Mouse (Mus musculus) retina, embryonic 14.5 days (tissue): ENCODE data around the gene Srgap3.
A peak's percentile ranks its signal among the peaks of the same experiment; 100 is the strongest.

Experiments
- DNase-seq: peaks from one replicate; pipeline ENCODE4 v3.0.0-alpha.2; 2015; ENCODE audit warnings: low spot score

Gene Srgap3

DNA sequence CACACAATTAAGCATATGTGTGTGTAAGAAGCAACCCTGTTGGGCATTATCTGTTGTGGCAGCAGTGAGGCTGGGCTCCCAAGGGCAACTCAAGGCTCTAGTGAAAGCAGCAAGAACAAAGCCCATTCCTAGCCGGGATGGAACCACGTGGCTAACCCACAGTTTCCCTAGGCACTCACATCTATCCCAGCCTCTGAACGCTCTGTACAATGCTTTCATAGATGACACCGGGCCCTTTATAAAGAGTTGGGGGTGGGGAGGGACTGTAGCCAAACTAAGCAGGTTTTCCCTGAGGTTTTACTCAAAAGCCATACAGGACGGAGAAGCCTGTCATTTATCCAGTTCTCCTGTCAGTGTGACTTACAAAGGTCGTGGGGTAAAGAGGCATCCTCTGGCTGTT, 90.0 kb downstream of the Srgap3 start:
- peak; percentile 41 for DNase-seq

DNA sequence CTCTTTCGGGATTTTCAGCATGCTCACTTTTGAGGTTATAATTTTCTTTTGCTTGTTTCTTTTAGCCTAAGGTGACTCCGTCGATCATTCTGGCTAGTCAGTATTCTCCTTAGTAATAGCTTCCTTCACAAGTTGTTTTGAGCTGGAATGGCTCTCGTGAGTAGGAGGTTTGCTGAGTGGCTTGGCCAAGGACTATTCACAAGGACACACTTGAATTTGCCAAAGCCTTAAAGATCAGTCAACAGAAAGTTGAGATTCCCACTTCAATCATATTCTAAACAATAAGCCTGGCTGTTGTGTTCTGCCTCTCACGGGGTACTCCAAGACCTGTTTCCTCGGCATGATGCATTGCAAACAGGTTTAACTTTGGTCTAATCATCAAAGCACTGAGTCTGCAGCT, 91.9 kb downstream of the Srgap3 start:
- no peak for DNase-seq

- no peak for DNase-seq
Observed at GRCm38 (mm10) chr6:112852261-112853235, 94.5 kb downstream of the Srgap3 start.

- no peak for DNase-seq
Observed at GRCm38 (mm10) chr6:112850745-112851144, 96.3 kb downstream of the Srgap3 start.

- no peak for DNase-seq
Observed at GRCm38 (mm10) chr6:112848629-112849180, 98.4 kb downstream of the Srgap3 start.

DNA sequence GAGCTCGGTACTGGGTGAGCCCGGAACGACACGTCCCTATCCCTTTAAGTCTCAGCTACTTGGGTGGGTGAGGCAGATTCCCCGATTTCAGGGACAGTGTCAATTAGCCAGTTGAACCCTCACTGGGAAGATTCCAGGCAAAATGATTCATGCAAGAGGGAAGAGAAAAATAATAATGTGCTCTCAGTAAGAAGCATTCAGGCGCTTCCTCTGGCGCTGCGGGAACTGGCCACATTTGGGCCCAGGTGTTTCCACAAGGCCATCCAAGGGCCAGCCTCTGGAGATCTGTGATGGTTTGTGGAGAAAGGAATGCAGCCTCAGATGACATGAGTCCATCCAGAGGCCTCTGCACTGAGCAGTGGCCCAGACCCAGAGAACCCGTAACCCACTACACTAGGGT, 100.2 kb downstream of the Srgap3 start:
- no peak for DNase-seq

DNA sequence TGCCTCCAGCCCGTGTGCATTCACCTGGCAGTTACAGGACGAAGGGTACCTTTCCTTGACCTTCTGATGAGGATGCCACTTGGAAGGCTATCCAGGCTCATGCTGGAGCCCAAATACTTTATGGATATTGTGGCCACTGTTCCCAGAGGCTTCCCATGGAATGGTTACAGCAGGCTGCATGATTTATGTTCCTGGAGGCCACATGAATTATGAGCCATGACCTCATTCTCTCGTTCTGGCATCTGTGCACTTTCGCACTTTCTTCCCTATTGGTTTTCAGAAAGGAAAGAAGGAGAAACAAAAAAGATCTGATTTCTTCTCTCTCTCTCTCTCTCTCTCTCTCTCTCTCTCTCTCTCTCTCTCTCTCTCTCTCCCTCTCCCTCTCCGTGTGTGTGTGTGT, 104.6 kb downstream of the Srgap3 start:
- no peak for DNase-seq

DNA sequence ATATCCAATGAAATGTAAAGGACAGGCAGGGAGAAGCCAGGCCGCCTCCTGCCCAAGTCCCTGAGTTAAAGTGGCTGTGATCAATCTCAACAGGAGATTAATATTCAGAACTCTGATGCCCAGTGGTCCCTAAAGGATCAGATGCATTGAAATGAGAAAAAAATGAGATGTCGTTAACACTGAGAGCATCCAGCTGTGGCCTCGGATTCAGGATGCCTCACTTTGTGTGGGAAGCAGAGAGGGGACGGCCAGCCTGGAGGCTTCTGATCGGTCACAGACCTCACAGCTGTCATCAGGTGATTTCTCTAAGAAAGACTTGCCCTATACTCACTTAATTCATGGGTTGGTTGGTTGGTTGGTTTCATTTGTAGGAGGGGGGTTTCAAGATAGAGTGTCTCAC, 106.7 kb downstream of the Srgap3 start:
- no peak for DNase-seq

GRCm38 (mm10) chr6:112839391-112839790, 107.7 kb downstream of the Srgap3 start:
- DNase-seq = no peak

DNA sequence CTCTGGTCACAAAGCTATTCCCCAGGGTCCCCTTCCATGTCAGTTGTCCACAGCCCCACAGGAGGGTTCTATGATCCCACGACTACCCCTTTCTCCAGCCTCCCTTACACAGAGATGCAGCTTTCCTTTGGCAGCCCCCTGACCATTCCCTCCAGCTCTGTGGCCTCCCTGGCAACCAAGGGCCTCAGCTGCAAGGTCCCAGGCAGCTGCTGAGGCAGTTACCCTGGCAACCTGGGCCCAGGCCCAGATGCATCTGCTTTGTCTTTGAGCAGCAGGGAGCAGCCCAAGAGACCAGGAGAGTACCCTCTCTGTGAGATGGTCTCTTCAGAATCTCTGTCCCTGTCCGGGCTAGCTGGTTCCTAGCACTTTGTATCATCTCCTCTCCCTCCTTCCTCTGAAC, 108.2 kb downstream of the Srgap3 start:
- peak; percentile 77 for DNase-seq

GRCm38 (mm10) chr6:112836712-112837111, 110.4 kb downstream of the Srgap3 start:
- DNase-seq = no peak

DNA sequence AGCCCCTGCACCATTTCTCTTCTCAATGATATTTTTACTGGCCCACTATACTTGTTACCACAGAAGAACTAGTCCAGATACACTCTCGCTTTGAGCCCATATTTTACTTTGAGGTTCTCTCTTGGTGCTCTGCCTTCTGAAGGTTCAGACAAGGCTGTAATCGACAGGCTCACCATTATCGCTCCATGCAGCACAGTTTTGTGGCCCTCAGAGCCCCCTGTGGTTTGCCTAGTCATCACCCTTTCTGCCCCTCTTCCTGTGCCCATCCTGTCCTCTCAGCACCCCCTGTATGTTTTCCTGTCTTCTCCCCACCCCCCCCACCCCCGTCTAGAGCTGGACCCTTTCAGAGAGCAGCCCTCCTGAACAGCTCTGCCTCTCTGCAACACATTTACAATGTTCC, 111.7 kb downstream of the Srgap3 start:
- DNase-seq = no peak

DNA sequence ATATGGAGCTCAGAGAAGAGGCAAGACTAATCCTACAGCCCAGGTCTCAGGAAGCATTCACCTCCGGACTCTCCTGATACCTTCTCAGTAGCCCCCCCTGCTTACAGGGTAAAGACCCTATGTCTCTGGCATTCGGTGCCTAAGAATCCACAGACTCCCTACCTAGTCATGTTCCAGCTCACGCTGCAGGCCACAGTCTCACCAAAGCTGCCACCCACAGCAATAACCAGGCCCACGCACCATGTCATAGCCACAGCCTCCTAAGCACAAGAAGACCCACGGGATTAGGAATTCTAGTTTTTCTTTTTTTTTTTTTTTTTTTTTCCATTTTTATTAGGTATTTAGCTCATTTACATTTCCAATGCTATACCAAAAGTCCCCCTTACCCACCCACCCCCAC, 112.6 kb downstream of the Srgap3 start:
- DNase-seq = no peak

GRCm38 (mm10) chr6:112833763-112834162, 113.3 kb downstream of the Srgap3 start:
- no peak for DNase-seq

- DNase-seq = no peak
Observed at GRCm38 (mm10) chr6:112829196-112829595, 117.9 kb downstream of the Srgap3 start.

DNA sequence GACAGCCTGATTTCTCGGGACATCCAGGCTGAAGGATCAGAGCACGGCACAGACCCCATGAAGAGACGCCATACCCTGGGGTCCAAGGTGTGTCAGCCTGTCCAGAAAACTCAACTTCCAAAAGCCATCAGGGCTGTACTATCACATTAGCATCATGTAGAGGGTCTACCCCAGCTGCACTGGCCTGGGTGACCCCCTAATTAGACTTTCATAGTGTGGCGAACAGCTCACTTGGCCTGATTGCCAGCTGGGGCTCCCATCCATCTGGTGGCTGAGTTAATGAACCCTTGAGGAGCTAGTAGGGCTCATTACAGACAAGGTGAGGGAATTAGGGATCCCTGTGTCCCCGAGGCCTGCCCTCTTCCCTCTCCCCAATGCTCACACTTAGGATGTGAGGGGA, 118.6 kb downstream of the Srgap3 start:
- peak; percentile 47 for DNase-seq

- DNase-seq = no peak
Observed at GRCm38 (mm10) chr6:112825657-112826056, 121.4 kb downstream of the Srgap3 start.

- DNase-seq = no peak
Observed at GRCm38 (mm10) chr6:112823096-112823495, 124.0 kb downstream of the Srgap3 start.

DNA sequence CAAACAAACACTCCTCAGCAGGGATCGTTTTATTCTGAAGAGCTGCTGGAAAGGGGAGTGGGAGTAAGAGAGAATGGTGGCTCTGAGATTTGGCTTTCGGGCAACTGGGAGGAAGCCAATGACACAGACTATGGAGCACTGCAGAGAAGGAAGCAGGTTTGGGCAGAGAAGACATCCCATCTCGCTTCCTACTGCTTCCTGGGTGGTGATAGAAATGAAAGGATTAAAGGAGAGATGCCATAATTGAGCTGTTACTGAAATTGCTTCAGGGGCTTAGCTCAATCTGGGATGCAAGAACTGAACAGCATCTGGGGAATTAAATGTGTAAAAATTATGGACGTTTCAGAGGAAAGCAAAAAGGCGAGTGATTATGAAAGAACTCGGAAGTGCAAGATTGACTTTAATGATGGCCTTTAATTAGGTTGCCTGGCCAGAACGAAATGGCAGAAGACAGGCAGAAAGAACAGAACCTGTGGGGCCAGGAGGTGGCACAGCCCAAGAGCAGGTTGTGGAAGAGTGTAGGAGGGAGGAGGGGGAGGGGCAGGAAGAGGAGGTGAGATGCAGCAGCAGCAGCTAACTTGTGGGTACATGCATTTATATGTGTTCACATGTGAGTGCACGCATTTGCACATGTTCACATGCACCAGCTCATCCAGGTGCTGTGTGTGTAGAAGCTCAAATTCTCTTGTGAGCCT, 126.6 kb downstream of the Srgap3 start:
- DNase-seq = no peak

DNA sequence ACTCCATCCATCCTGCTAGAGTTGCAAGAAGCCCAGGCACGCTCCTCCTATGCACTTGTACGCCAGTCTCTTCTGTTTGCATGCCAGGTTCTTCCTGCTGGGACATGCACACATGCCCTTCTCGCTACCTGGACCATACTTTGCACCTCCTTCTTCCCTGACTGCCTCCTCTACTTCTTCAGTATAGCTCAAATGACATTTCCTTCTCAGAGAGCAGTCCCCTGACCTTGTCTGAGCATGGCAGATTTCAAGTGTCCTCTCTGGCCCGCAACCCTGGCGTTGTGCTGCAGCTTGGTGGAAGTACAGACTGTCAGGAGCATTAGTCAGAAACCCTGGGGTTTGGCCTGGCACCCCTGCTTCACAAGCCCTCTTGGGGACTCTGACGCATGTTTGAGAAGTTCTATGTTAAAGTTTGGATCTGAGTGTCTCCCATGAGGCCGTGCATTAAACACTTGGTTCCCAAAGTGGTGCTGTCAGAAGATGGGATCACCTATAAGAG, 128.6 kb downstream of the Srgap3 start:
- no peak for DNase-seq

- no peak for DNase-seq
Observed at GRCm38 (mm10) chr6:112815604-112816003, 131.5 kb downstream of the Srgap3 start.

- peak; percentile 64 for DNase-seq
Observed at GRCm38 (mm10) chr6:112814525-112815086, 132.5 kb downstream of the Srgap3 start.
